Mouse (Mus musculus) frontal cortex, adult (tissue): ENCODE measurements around the gene Tcp10c.
"Not testable (repeated sequence)": the region's sequence is repeated elsewhere in the genome, so short reads cannot be mapped to it uniquely, and the experiment has no call there.

ENCODE experiments used
- ATAC-seq: cut with Nextera tagmentation; 2 replicates; pipeline ENCODE4 v1.9.2; 2017; ENCODE audit warnings: mild to moderate bottlenecking, moderate library complexity, mixed read lengths; ENCODE audit not compliant: low TSS enrichment

The Tcp10c gene

DNA sequence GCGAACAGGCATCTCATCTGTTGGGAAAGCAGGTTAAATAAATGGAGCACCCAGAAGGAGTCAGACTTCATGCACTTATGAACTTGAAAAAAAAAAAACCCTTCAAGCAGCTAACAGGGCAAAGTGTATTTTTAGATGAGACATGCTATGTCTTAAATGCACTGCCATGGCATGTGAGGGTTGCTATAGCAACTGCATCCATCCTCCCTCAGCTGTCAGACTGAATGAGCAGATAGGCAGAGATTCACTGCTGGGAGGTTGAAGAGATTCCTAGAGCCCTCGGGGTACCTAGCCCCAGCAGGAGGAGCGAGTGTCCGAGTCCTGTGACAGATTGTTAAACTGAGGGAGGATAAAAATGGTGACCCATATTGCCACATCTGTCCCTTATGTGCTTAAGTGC is 36.6 kb downstream of the Tcp10c start:
- ATAC-seq: peak; percentile 82

DNA sequence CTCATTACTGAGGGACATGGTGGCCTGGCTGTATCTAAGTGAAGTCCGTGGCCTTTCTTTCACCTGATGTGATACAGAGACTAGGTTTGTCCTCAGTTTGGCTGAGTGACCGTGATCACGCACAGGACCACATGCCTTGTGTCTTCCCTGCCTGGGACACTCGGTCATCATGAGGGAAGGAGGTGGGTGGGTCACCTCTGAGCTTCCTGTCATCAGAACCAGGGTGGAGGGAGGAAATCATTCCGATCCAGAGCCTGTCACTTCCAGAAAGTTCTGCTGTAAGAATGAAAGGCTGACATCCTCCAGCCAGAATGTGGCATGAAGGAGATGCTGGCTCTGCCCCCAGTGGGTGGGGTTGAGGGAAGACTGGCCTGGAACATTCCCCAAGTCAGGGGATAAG is 45.6 kb downstream of the Tcp10c start:
- not testable (repeated sequence) for ATAC-seq

DNA sequence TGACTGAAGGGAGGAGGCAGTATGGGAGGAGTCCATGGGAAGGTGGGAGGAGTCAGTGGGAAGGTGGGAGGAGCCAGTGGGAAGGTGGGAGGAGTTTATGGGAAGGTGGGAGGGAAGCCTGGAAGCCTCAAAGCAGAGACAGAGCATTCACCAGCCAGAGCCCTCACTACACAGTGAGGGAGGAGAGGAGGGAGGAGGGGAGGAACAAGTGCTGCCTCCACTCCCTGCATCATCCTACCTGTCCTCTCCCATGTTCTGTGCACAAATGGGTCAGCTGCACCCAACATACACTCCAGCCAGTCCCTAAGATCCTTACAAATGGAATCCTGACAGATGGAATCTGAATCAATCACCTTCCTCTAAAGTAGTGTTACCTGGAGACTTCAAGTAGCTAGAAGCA is 47.7 kb downstream of the Tcp10c start:
- not testable (repeated sequence) for ATAC-seq

- ATAC-seq: not testable (repeated sequence)
Observed at GRCm38 (mm10) chr17:13403527-13404131, 49.3 kb downstream of the Tcp10c start.

DNA sequence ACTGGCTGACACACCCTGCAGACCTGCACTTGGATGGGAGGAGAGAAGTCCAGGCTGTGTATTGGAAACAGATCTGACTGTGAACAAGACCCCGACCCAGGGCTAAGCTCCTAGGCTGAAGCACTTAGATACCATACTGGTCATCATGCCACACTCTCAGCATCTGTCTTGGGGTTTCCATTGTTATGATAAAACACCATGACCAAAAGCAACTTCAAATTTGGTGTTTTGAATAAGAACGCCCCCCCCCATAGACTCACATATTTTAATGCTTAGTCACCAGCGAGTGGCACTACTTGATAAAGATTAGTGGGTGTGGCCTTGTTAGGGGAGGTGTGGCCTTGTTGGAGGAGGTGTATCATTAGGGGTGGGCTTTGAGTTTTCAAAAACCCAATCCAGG is 51.7 kb downstream of the Tcp10c start:
- not testable (repeated sequence) for ATAC-seq

GRCm38 (mm10) chr17:13406701-13407100 is 52.3 kb downstream of the Tcp10c start:
- not testable (repeated sequence) for ATAC-seq

DNA sequence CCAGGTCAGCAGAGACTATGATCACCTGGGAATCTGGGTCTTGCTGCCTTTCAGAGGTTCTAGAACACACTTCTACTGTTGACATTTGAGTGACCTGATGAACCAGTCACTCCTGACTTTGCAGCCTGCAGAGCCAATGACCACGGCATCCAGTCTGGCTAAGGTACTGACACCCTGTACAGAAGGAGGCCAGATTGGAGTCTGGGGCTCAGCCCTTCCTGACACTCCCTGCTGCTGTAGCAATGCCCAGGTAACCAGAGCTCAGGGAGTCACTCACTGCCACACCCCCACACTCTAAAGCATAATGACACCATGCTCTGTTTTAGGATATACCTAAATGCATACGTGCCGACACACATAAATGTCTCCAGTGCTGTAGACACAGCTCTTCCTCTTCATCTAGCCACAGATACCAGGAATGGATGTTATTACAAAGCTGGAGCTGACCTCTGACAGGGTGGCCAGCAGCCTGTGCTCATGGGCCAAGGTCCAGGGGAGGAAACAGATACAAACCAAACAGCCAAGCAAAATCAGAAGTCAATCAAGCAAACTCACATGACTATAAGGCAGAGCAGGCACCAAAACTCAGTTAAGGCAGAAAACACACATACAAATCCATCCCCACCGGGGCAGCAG is 53.4 kb downstream of the Tcp10c start:
- ATAC-seq: not testable (repeated sequence)

DNA sequence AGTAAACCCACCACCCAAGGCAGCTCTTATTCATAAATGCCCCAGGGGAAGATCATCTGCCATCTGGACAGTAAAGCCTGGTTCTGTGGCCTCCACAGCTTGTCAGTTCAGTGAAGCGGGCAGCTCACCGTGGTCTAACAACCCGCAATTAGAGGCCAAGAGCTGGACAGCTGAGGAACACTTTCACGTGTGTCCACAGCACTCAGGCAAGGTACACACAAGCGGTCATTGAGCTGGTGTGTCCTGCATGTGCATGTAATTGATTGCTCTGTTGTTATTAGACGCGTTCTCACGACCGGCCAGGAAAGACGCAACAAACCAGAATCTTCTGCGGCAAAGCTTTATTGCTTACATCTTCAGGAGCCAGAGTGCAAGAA is 53.9 kb downstream of the Tcp10c start:
- not testable (repeated sequence) for ATAC-seq

DNA sequence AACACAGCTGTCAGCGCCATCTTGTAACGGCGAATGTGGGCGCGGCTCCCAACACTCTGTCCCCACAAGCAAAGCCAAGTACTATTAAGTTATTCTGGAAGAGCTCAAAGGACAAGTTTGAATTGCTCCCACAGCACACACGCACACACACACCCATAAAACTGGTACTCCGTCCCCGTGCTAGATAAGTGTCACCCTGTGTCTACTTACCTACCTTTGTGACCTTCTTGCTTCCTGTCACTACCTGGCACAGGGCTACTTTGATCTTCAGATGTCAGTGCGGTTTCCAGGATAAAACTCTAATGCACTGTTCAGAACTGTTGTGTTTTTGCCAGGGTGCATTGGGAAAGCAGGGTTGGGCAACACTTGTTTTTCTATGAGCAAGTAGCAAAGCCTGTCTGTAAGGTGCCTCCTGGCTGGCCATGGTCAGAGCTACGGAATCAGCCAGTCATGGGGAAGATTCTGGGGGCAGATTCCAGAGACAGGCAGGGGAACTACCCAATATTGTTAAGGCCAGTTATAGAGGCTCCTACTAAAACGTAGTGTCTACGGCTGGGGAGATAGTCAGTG is 66.7 kb downstream of the Tcp10c start:
- ATAC-seq: not testable (repeated sequence)

DNA sequence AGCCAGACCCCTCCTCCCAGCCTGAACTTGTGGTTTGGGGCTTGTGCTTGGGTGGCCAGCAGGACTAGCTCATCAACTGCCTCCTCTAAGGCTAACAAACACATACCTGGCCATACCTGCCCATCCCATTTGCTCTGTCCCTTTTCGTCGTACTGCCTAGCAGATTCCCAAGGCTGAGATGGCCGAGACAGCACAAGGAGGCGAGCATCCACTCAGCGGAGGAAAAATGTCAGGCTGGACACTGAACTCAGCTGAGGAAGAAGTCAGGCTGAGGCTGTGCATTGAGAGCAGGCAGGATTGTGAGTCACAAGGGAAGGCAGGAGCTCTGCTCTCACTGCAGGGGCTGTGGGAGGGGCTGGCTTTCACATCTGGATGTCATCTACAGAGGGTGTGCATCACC is 68.3 kb downstream of the Tcp10c start:
- not testable (repeated sequence) for ATAC-seq

GRCm38 (mm10) chr17:13423373-13424024 is 69.1 kb downstream of the Tcp10c start:
- not testable (repeated sequence) for ATAC-seq

DNA sequence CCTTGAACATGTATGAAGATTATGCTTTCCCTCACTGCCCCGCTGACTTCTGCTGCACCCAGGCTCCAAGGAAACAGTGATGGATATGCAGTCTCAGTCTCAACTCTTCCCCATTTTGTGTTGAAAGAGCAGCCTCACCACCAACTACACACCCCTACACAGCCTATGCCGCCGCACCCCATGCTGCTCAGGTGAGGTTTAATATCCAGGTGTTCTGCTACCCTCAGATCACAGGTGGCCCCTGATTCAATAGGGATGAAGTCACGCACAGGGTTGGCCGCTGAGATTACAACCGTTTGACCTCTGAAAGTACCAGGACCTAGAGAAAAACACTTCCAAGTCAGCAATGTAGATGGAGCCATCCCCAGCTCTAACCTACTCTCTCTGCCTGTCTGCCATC is 69.9 kb downstream of the Tcp10c start:
- ATAC-seq: not testable (repeated sequence)

- ATAC-seq: not testable (repeated sequence)
Observed at GRCm38 (mm10) chr17:13425694-13426093, 71.3 kb downstream of the Tcp10c start.

GRCm38 (mm10) chr17:13426508-13426907 is 72.1 kb downstream of the Tcp10c start:
- not testable (repeated sequence) for ATAC-seq
